Mouse (Mus musculus) brain, adult 2 months (tissue): ENCODE measurements around the gene Lrrc55.
"Not testable (repeated sequence)": the region's sequence is repeated elsewhere in the genome, so short reads cannot be mapped to it uniquely, and the experiment has no call there.

ENCODE experiments used
- DNase-seq: peaks from one replicate; pipeline ENCODE4 v3.0.0; 2011; ENCODE audit warnings: low read depth, low spot score

Lrrc55 gene

GRCm38 (mm10) chr2:85196901-85197300, at the start of gene Lrrc55:
Gene Lrrc55, minus strand, starts transcription at chr2:85197197.
- DNase-seq: no peak

DNA sequence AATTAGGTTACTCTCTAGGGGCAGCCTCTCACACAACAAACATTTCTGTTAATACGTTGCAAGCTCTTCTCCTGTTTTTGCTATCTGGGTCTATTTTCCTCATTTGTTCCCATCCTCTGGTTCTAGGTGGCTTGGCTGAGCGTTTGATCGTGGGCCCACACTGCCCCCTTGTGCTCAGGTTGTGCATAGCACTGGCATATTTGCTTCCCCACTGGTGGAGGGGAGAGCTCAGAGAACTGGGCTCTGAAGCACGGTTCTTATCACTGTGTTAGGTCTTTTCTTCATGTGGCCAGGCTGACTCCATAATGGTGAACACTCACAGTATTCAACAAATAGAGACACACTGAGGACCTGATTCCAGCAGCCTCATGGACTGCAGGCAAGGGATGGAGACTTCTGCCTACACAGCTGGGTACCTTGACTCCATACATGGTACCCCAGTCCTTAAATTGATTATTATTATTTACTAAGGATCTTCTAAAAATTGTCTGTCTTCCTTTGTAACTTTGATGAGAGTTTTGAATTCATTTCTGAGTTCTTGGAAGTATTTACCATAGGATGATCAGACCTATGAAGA, 49.6 kb upstream of the Lrrc55 start:
- DNase-seq: peak; percentile 77

DNA sequence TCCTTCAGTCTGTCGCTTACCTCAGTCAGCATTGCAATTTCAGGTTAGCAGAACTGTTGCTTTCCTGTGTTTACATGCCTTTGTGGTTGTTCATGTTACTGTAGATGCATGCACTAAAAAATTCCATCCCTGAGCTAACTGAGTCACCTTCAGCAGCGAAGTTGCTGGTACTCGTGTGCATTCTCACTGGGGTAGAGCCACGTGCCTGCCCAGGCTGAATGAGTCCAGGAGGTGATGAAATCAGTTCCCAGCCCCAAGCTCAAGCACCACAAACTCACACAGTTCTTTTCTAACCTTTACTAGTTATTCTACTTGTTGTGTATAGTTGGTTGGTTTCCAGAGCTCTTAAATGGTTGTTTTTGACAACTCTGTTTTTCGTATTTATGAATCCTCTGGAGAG, 48.7 kb upstream of the Lrrc55 start:
- DNase-seq: peak; percentile 16

GRCm38 (mm10) chr2:85238068-85238667, 41.2 kb upstream of the Lrrc55 start:
- no peak for DNase-seq

DNA sequence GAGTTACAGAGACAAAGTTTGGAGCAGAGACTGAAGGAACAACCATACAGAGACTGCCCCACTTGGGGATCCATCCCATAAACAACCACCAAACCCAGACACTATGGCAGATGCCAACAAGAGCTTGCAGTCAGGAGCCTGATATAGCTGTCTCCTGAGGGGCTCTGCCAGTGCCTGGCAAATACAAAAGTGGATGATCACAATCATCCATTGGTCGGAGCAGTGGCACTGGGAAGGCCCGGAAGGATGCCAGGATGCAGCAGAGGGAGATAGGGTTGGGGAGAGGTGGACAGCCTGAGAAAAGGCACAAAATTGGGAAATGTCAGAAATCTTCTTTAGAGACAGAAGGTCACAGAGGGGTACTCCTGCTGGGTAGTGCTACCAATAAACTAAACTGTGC, 40.2 kb upstream of the Lrrc55 start:
- DNase-seq: not testable (repeated sequence)

DNA sequence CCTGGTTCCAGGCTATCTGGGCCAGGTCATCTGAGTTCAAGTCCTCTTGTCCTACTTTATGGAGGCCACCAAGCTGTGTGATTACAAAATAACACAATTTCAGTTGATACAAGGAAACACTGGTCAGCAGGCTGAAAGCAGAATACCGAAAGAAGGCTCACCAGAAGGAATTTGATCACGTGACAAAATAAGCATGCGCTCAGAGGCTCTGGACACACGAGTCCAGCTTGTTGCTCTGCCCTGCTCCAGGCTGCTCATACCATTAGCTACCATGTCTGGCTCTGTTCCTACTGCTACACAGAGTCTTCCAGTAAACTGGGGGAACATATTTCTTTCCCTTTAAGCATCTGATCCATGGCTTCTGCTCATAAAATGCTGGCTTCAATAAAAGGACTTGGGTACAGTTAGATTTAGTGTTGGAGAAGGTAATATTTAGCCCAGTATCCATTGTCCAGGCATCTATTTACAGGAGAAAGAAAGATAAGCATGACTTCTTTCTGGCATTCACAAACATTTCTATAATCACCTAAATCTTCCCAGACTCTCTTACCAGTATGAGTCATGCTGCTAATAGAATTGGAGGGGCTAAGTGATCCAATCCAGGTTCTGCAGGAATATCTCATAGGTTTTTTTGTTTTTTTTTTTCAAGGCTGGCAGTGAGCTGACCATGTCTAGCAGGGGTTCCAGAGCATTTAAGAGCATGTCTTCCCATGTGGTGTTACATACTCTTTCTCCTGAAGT, 33.9 kb upstream of the Lrrc55 start:
- no peak for DNase-seq

DNA sequence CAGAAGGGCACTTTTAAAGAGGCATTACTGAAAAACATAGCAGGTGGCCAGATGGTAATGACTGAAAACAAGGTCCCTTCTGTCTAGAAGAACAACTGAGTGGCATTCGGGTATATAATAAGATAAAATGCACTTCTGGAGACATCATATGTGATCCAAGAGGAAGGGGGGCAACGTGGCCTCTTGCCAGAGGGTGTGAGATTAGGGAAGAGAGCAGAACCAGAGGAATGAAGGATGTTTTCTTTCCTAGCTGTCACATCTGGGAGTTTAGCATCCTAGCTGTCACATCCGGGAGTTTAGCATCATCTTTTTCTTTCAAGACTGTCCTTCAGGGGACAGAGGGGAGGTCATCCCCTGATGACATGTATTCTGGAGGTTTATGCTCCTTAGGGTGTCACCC, 32.6 kb upstream of the Lrrc55 start:
- no peak for DNase-seq

DNA sequence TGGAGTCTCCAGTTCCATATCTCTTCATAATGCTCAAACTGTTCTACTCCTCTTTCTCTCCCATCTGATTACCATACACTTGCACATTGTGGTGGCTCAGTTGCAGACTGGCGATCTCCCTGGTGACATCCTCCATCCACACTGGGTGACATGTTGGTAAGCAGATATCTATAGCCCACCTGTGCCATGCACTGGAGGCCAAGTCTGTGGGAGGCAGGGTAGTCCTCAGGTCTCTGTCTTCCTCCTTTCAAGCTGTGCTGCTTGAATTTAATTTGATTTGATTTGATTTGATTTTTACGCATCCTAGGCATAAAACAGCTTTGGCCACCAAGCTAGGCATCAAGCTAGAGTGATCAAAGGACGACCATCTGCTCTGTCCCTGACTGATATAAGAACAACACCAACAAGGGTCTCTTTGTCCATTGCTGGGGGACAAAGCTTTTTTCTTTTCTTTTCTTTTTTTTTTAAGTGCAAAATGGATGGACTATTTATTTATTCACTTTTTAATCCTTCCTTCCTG, 30.9 kb upstream of the Lrrc55 start:
- no peak for DNase-seq

- DNase-seq: peak; percentile 62
These were observed 27.5 kb upstream of the Lrrc55 start for GRCm38 (mm10) chr2:85224221-85225179.

GRCm38 (mm10) chr2:85216606-85217005, 19.6 kb upstream of the Lrrc55 start:
- DNase-seq: peak; percentile 52

- DNase-seq: peak; percentile 98
These were observed 16.7 kb upstream of the Lrrc55 start for GRCm38 (mm10) chr2:85213746-85214145.

DNA sequence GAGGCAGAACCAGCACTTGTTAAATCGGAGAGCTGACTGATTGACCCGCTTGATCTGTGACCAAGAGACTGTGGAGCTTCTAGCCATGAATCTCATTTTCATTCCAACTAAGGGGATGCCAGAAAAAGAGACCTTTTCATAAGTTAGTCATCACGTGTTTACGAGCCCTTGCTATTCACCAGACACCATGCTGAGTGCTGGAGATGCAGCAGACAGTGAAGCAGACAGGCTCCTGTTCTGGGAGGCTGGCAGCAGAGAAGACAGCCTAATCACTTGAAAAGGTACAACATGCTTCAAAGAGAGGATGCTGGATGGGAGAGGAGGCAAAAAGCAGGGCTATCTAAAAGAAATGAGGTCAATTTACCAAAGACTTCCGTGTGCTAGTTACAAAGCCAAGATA, 12.3 kb upstream of the Lrrc55 start:
- no peak for DNase-seq

- DNase-seq: no peak
These were observed 8.2 kb upstream of the Lrrc55 start for GRCm38 (mm10) chr2:85205170-85205569.

DNA sequence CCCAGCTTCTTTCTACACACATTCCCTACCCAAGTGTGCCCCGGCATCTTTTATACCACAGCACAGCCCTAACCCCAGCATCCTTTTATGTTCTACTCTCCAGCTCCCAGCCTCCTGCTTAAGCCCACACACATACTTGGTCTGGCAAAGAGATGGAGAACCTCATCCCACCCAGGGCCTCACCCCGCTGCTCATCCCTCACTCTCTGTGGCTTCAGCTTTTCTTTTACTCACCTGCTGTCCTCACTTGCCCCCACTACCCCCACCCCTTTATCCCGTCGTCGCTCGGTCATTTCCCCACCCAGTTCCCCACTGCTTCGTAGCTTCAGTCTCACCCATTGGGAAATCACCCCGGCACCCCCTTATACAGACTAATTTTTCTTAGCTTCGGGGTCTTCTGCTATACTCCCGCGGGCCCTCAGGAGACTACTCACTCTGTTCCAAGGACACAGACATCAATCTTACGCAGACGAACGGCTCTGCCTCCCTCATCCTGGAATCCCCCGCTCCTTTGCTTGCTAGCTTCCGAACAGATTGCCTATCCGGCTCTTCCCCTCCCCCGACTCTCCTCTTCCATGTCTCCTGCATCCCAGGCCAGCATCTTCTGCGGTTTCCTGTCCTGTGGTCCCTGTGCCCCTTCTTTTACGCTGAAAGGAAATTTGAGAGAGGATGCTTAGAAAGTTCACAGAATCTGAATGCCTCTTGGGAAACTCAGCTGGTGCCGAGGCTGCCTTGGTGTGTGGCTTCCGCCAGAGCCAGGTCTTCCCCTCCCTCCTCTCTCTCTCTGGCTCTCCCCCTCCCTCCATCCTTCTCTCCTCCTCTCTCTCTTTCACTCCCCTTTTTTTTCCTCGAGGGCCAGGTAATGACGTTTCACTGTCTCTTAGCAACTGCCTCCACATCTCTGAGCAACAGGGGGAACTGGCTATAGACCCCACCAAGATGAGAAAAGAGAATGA, 1.3 kb upstream of the Lrrc55 start:
- DNase-seq: peak; percentile 76

- peak; percentile 79 for DNase-seq
These were observed 2.4 kb downstream of the Lrrc55 start for GRCm38 (mm10) chr2:85194566-85194965.

GRCm38 (mm10) chr2:85187582-85188151, 9.3 kb downstream of the Lrrc55 start:
- peak; percentile 32 for DNase-seq

GRCm38 (mm10) chr2:85178139-85178800, 18.7 kb downstream of the Lrrc55 start:
- DNase-seq: no peak

DNA sequence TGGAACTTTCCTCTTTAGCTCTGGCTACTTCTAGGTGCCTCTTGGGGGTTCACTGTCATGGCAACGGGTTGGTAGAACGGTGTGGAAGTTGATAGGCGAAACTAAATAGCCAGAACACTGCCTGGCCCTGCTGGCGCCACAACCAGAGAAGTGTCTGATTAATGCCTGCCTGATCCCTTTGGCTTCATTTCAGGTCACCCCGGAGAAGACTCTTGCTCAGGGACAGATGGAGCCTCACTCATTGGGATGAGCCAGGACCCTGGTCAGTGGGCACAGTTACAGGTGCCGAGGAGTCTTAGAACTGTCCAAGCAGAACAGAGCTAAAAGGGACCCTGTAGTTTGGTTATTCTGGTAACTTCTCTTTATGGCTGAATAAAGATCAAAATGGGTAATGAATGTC, 23.5 kb downstream of the Lrrc55 start:
- no peak for DNase-seq

- DNase-seq: no peak
These were observed 24.3 kb downstream of the Lrrc55 start for GRCm38 (mm10) chr2:85172763-85173103.
